Mouse (Mus musculus): ENCODE measurements around the gene Recql5. TPM values are rescaled to one million over a fixed set of nuclear protein-coding genes. Genes with fewer than 3 reads are reported as not detected.

The Recql5 gene
- polyA plus RNA-seq, 1 experiment from 2014 or later: 23.9 TPM

GRCm38 (mm10) chr11:115921986-115922385 is 11.3 kb downstream of the Recql5 start:
- ATAC-seq (ENCODE audit: insufficient read depth, low FRiP score, low TSS enrichment): no peak
- Histone ChIP-seq H3K9me3 (ENCODE audit: control insufficient read depth, low read length) (no peaks in the 10 kb centered on the region), H3K4me1 (ENCODE audit: control insufficient read depth, insufficient read depth, low read length) (no peaks in the 10 kb centered on the region), H3K4me2 (ENCODE audit: low read depth) (no peak overlapping the region), H3K36me3 (ENCODE audit: control insufficient read depth, insufficient read depth, low read length) (no peaks in the 10 kb centered on the region), H3K9ac (ENCODE audit: low read length) (no peak overlapping the region), H3K27me3 (ENCODE audit: control insufficient read depth, insufficient read depth, low read length) (no peaks in the 10 kb centered on the region), H3K4me3 (ENCODE audit: low read depth, low read length) (no peak overlapping the region), H3K27ac (ENCODE audit: low read depth, low read length) (no peak overlapping the region)
- 88% methylated on average over 1 of the region's 1 CpGs for WGBS
- DNase-seq (ENCODE audit: low spot score): no peak

GRCm38 (mm10) chr11:115920110-115920818 is 13.0 kb downstream of the Recql5 start:
- ATAC-seq (ENCODE audit: insufficient read depth, low FRiP score, low TSS enrichment): no peak
- 52% methylated on average over 6 of the region's 6 CpGs for WGBS
- Histone ChIP-seq H3K9me3 (ENCODE audit: control insufficient read depth, low read length) (no peaks in the 10 kb centered on the region), H3K36me3 (ENCODE audit: control insufficient read depth, insufficient read depth, low read length) (no peaks in the 10 kb centered on the region), H3K4me1 (ENCODE audit: control insufficient read depth, insufficient read depth, low read length) (no peaks in the 10 kb centered on the region), H3K27me3 (ENCODE audit: control insufficient read depth, insufficient read depth, low read length) (no peaks in the 10 kb centered on the region), H3K27ac (ENCODE audit: low read depth, low read length) (no peak overlapping the region), H3K9ac (ENCODE audit: low read length) (no peak overlapping the region), H3K4me3 (ENCODE audit: low read depth, low read length) (no peak overlapping the region), H3K4me2 (ENCODE audit: low read depth) (no peak overlapping the region)
- peak; percentile 23 for DNase-seq (ENCODE audit: low spot score)

DNA sequence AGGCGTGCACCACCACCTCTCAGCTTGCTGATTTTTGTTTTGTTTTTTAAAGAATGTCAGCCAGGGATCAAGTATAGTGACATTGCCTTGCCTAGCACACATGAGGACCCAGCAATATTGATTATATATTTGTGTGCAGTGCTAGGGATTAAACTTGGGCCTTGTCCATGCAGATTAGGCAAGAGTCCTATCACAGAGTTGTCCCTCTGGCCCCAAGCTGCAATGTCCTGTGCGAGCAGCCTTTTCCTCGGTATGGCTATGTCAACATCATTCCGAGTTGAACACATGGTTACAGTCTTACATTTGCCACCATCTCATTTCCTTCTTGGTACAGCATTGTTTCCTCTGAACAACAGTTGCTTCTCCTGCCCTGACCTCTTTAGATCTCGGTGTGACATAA is 14.2 kb downstream of the Recql5 start:
- no peak overlapping the region for H3K4me2 ChIP-seq (ENCODE audit: low read depth)
- 92% methylated on average over 5 of the region's 5 CpGs for WGBS
- no peaks in the 10 kb centered on the region for H3K36me3 ChIP-seq (ENCODE audit: control insufficient read depth, insufficient read depth, low read length)

DNA sequence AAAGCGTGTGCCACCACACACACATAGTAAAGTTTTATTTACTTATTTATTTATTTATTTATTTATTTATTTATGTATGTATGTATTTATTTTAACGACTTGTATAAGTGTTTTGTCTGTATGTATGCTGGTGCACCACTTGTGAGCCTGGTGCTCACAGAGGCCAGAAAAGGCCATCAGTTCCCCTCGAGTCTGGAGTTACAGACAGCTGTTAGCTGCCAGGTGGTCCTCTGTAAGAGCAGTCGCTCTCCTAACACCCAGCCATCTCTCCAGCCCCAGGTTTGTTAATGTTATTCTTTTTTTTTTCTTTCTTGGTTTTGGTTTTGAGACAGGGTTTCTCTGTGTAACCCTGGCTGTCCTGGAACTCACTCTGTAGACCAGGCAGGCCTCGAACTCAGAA is 14.6 kb downstream of the Recql5 start:
- 86% methylated on average over 5 of the region's 5 CpGs for WGBS
- H3K36me3 ChIP-seq (ENCODE audit: control insufficient read depth, insufficient read depth, low read length): no peaks in the 10 kb centered on the region

More for the DNA sequence above, 14.2 kb downstream of the Recql5 start:
- no peaks in the 10 kb centered on the region for H3K4me1 ChIP-seq (ENCODE audit: control insufficient read depth, insufficient read depth, low read length)
- H3K4me3 ChIP-seq (ENCODE audit: low read depth, low read length): no peak overlapping the region
- no peaks in the 10 kb centered on the region for H3K9me3 ChIP-seq (ENCODE audit: control insufficient read depth, low read length)
- H3K27ac ChIP-seq (ENCODE audit: low read depth, low read length): no peak overlapping the region
- ATAC-seq (ENCODE audit: insufficient read depth, low FRiP score, low TSS enrichment): no peak
- no peak overlapping the region for H3K9ac ChIP-seq (ENCODE audit: low read length)
- DNase-seq (ENCODE audit: low spot score): no peak
- no peaks in the 10 kb centered on the region for H3K27me3 ChIP-seq (ENCODE audit: control insufficient read depth, insufficient read depth, low read length)

DNA sequence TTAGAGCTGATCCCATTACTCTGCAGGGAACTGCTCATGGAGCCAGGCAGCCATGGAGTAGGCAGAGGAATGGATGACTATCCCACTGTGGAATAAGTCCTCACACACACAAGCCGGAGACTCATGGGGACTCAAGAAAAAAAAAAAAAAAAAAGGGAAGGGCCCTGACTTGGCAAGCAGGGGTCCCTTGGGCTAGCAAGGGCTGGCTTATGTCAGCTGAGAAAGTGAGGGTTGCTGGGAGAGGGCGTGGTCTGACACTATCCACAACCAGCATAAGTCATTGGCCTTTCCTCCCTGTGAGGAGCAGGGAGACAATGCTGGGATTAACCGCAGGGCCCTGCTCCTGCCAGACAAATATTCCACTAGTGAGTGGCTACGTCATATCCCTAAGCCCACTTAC is 16.7 kb downstream of the Recql5 start:
- no peak overlapping the region for H3K4me2 ChIP-seq (ENCODE audit: low read depth)
- ATAC-seq (ENCODE audit: insufficient read depth, low FRiP score, low TSS enrichment): no peak
- H3K9ac ChIP-seq (ENCODE audit: low read length): no peak overlapping the region
- 94% methylated on average over 4 of the region's 4 CpGs for WGBS
- DNase-seq (ENCODE audit: low spot score): no peak
- H3K4me3 ChIP-seq (ENCODE audit: low read depth, low read length): no peak overlapping the region
- no peaks in the 10 kb centered on the region for H3K4me1 ChIP-seq (ENCODE audit: control insufficient read depth, insufficient read depth, low read length)
- H3K27me3 ChIP-seq (ENCODE audit: control insufficient read depth, insufficient read depth, low read length): no peaks in the 10 kb centered on the region
- no peaks in the 10 kb centered on the region for H3K9me3 ChIP-seq (ENCODE audit: control insufficient read depth, low read length)
- no peaks in the 10 kb centered on the region for H3K36me3 ChIP-seq (ENCODE audit: control insufficient read depth, insufficient read depth, low read length)
- no peak overlapping the region for H3K27ac ChIP-seq (ENCODE audit: low read depth, low read length)

More for the DNA sequence above, 14.6 kb downstream of the Recql5 start:
- ATAC-seq (ENCODE audit: insufficient read depth, low FRiP score, low TSS enrichment): no peak
- Histone ChIP-seq H3K4me3 (ENCODE audit: low read depth, low read length) (no peak overlapping the region), H3K4me1 (ENCODE audit: control insufficient read depth, insufficient read depth, low read length) (no peaks in the 10 kb centered on the region), H3K9ac (ENCODE audit: low read length) (no peak overlapping the region), H3K27me3 (ENCODE audit: control insufficient read depth, insufficient read depth, low read length) (no peaks in the 10 kb centered on the region), H3K27ac (ENCODE audit: low read depth, low read length) (no peak overlapping the region), H3K9me3 (ENCODE audit: control insufficient read depth, low read length) (no peaks in the 10 kb centered on the region), H3K4me2 (ENCODE audit: low read depth) (no peak overlapping the region)
- DNase-seq (ENCODE audit: low spot score): no peak

DNA sequence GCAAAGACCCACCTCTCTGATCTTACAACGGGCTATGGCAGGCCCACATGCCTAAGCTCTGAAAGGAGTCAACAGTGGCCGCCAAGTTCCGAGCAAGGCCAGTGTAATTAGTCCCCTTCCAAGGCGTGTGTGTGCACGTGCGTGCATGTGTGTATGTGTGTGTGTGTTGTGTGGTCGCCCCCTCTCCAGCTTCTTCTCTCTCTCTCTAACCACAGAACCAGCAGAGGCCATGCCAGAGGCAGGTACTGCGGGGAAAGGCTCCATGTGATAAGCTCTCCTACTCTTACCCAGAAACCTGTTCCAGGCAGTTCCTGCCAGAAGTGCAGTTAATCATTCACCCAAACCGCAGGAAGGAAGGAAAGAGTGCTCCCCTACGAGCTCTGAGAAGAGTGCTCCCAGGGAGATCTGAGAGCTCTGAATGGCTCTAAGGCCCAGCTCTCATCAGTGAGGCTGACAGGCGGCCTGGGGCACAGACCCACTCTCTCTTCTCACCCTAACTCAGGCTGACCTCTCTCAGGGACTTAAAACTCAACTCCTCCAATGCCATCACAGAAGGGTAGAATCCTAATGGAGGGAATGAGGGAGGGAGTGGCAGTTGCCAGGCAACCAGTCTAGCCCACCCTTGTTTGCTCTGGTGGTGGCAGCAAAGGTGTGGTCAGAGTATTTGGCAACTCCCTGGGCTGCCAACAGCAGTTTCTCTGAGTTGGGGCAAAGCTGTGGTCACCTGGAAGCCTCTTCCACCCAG is 21.5 kb downstream of the Recql5 start, which contains the start of gene Smim6:
TSS of gene Smim6 (plus strand) at position 386 of the 745 bp plus-strand sequence.
- 82% methylated on average over 11 of the region's 11 CpGs for WGBS
- DNase-seq (ENCODE audit: low spot score) (no peak), ATAC-seq (ENCODE audit: insufficient read depth, low FRiP score, low TSS enrichment) (no peak)
- Histone ChIP-seq H3K9me3 (ENCODE audit: control insufficient read depth, low read length) (no peaks in the 10 kb centered on the region), H3K27me3 (ENCODE audit: control insufficient read depth, insufficient read depth, low read length) (no peaks in the 10 kb centered on the region), H3K4me1 (ENCODE audit: control insufficient read depth, insufficient read depth, low read length) (no peaks in the 10 kb centered on the region), H3K4me2 (ENCODE audit: low read depth) (no peak within 1 kb of the TSS), H3K36me3 (ENCODE audit: control insufficient read depth, insufficient read depth, low read length) (no peaks in the 10 kb centered on the region), H3K27ac (ENCODE audit: low read depth, low read length) (no peak within 1 kb of the TSS), H3K9ac (ENCODE audit: low read length) (no peak within 1 kb of the TSS), H3K4me3 (ENCODE audit: low read depth, low read length) (no peak within 1 kb of the TSS)

GRCm38 (mm10) chr11:115911134-115911561 is 22.1 kb downstream of the Recql5 start:
- Histone ChIP-seq H3K4me2 (ENCODE audit: low read depth) (no peak overlapping the region), H3K27ac (ENCODE audit: low read depth, low read length) (no peak overlapping the region), H3K4me3 (ENCODE audit: low read depth, low read length) (no peak overlapping the region), H3K36me3 (ENCODE audit: control insufficient read depth, insufficient read depth, low read length) (no peaks in the 10 kb centered on the region), H3K27me3 (ENCODE audit: control insufficient read depth, insufficient read depth, low read length) (no peaks in the 10 kb centered on the region), H3K9ac (ENCODE audit: low read length) (no peak overlapping the region), H3K9me3 (ENCODE audit: control insufficient read depth, low read length) (no peaks in the 10 kb centered on the region), H3K4me1 (ENCODE audit: control insufficient read depth, insufficient read depth, low read length) (no peaks in the 10 kb centered on the region)
- 96% methylated on average over 5 of the region's 5 CpGs for WGBS
- no peak for DNase-seq (ENCODE audit: low spot score)
- no peak for ATAC-seq (ENCODE audit: insufficient read depth, low FRiP score, low TSS enrichment)

GRCm38 (mm10) chr11:115906521-115906920 is 26.8 kb downstream of the Recql5 start:
- H3K9me3 ChIP-seq (ENCODE audit: control insufficient read depth, low read length): no peaks in the 10 kb centered on the region
- WGBS: 89% methylated on average over 5 of the region's 5 CpGs
- H3K27ac ChIP-seq (ENCODE audit: low read depth, low read length): no peak overlapping the region

DNA sequence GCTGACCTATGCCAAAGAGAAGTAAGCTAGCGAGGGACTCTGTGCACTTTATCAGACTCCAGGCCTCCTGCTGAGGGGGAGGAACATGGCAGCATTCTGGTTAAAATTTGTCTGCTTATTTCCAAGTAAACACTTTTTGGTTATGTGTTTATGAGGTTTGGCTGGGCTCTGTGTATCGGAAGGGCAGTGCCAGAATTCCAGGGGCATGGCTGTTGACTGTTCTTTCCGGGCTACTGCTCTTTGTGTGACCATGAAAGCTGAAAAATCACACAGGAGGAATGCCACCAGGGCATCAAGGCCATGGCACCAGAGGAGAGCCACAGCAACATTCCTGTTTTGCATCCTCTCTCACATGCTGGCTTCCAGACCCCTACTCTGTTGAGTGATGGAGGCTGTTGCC is 27.2 kb downstream of the Recql5 start:
- DNase-seq (ENCODE audit: low spot score): no peak
- no peak overlapping the region for H3K9ac ChIP-seq (ENCODE audit: low read length)
- no peak overlapping the region for H3K27ac ChIP-seq (ENCODE audit: low read depth, low read length)

More at GRCm38 (mm10) chr11:115906521-115906920, 26.8 kb downstream of the Recql5 start:
- no peaks in the 10 kb centered on the region for H3K4me1 ChIP-seq (ENCODE audit: control insufficient read depth, insufficient read depth, low read length)
- no peaks in the 10 kb centered on the region for H3K27me3 ChIP-seq (ENCODE audit: control insufficient read depth, insufficient read depth, low read length)
- no peaks in the 10 kb centered on the region for H3K36me3 ChIP-seq (ENCODE audit: control insufficient read depth, insufficient read depth, low read length)
- H3K4me3 ChIP-seq (ENCODE audit: low read depth, low read length): no peak overlapping the region
- no peak overlapping the region for H3K4me2 ChIP-seq (ENCODE audit: low read depth)
- no peak for ATAC-seq (ENCODE audit: insufficient read depth, low FRiP score, low TSS enrichment)
- H3K9ac ChIP-seq (ENCODE audit: low read length): no peak overlapping the region
- no peak for DNase-seq (ENCODE audit: low spot score)

More for the DNA sequence above, 27.2 kb downstream of the Recql5 start:
- 84% methylated on average over 3 of the region's 3 CpGs for WGBS
- no peak overlapping the region for H3K4me2 ChIP-seq (ENCODE audit: low read depth)
- H3K27me3 ChIP-seq (ENCODE audit: control insufficient read depth, insufficient read depth, low read length): no peaks in the 10 kb centered on the region
- H3K9me3 ChIP-seq (ENCODE audit: control insufficient read depth, low read length): no peaks in the 10 kb centered on the region
- H3K36me3 ChIP-seq (ENCODE audit: control insufficient read depth, insufficient read depth, low read length): no peaks in the 10 kb centered on the region
- no peak overlapping the region for H3K4me3 ChIP-seq (ENCODE audit: low read depth, low read length)
- no peak for ATAC-seq (ENCODE audit: insufficient read depth, low FRiP score, low TSS enrichment)
- no peaks in the 10 kb centered on the region for H3K4me1 ChIP-seq (ENCODE audit: control insufficient read depth, insufficient read depth, low read length)
